Mouse (Mus musculus): ENCODE measurements around the gene Wnt9b. TPM values are rescaled to one million over a fixed set of nuclear protein-coding genes. Genes with fewer than 3 reads are reported as not detected.
A peak's percentile ranks its signal among the peaks of the same experiment; 100 is the strongest.
"Not testable (repeated sequence)": the region's sequence is repeated elsewhere in the genome, so short reads cannot be mapped to it uniquely, and the experiment has no call there.

Gene Wnt9b
- total and polyA plus RNA-seq, 3 experiments = not detected

GRCm38 (mm10) chr11:103763410-103764163, 14.0 kb upstream of the Wnt9b start:
- no peaks in the 10 kb centered on the region for H3K4me1 ChIP-seq (ENCODE audit: control insufficient read depth in 1 of 2, insufficient read depth in 2 of 2, low read length in 2 of 2)
- no peaks in the 10 kb centered on the region for H3K9me3 ChIP-seq (replicated peaks; ENCODE audit: insufficient read depth, low read length)
- peak; percentile 70 for DNase-seq (ENCODE audit: low read depth, low spot score)
- no peaks in the 10 kb centered on the region for H3K79me2 ChIP-seq (ENCODE audit: control insufficient read depth, insufficient read depth, low read length, poor library complexity)
- no peak overlapping the region for H3K9ac ChIP-seq (ENCODE audit: control insufficient read depth, low read depth, low read length, poor library complexity, severe bottlenecking)
- no peak overlapping the region for H3K27ac ChIP-seq (ENCODE audit: control insufficient read depth, low read depth, low read length)
- TF ChIP-seq CHD2 (IDR thresholded peaks at IDR 0.05; ENCODE audit: low read length) (no peak), SIN3A (IDR thresholded peaks at IDR 0.05; ENCODE audit: low read length) (0 out of 2 replicates have a peak, but pooled peaks have one; percentile 36), RAD21 (IDR thresholded peaks at IDR 0.05; ENCODE audit: low read depth, low read length) (peak; percentile 98), MAZ (IDR thresholded peaks at IDR 0.05; ENCODE audit: low read depth, low read length) (0 out of 2 replicates have a peak, but pooled peaks have one; percentile 51), GATA1 (IDR thresholded peaks at IDR 0.05; ENCODE audit: low read depth, low read length) (no peak), CTCF (IDR thresholded peaks at IDR 0.05 in 2 of 3, conservative IDR thresholded peaks at IDR 0.05 in 1 of 3; ENCODE audit: control insufficient read depth in 1 of 3, insufficient read depth in 1 of 3, low read depth in 2 of 3, low read length in 3 of 3, poor library complexity in 1 of 3, severe bottlenecking in 1 of 3) (peak; percentile 67 to 97 (median 67)), ZC3H11A (IDR thresholded peaks at IDR 0.05; ENCODE audit: low read depth, low read length) (peak; percentile 94), SMC3 (IDR thresholded peaks at IDR 0.05; ENCODE audit: low read depth, low read length) (peak; percentile 98), ZNF384 (IDR thresholded peaks at IDR 0.05; ENCODE audit: low read depth, low read length) (no peak), ETS1 (IDR thresholded peaks at IDR 0.05; ENCODE audit: low read depth, low read length) (no peak), TAL1 (IDR thresholded peaks at IDR 0.05; ENCODE audit: low read length) (no peak), JUND (IDR thresholded peaks at IDR 0.05; ENCODE audit: low read depth, low read length) (0 out of 2 replicates have a peak, but pooled peaks have one; percentile 55)
- H3K4me3 ChIP-seq (ENCODE audit: control insufficient read depth in 1 of 2, insufficient read depth in 1 of 2, low read depth in 2 of 2, low read length in 2 of 2) = no peak overlapping the region
- H3K36me3 ChIP-seq (ENCODE audit: control insufficient read depth in 1 of 2, insufficient read depth in 2 of 2, low read length in 2 of 2) = no peaks in the 10 kb centered on the region
- no peaks in the 10 kb centered on the region for H3K27me3 ChIP-seq (ENCODE audit: control insufficient read depth in 1 of 2, insufficient read depth in 2 of 2, low read length in 2 of 2)

GRCm38 (mm10) chr11:103760891-103761290, 11.3 kb upstream of the Wnt9b start:
- TF ChIP-seq CTCF (IDR thresholded peaks at IDR 0.05 in 2 of 3, conservative IDR thresholded peaks at IDR 0.05 in 1 of 3; ENCODE audit: control insufficient read depth in 1 of 3, insufficient read depth in 1 of 3, low read depth in 2 of 3, low read length in 3 of 3, poor library complexity in 1 of 3, severe bottlenecking in 1 of 3) (peak; percentile 19 to 49 (median 35); a peak in 4 of 6 replicates), SMC3 (IDR thresholded peaks at IDR 0.05; ENCODE audit: low read depth, low read length) (peak; percentile 28; the same call in 1 of the 2 replicates), RAD21 (IDR thresholded peaks at IDR 0.05; ENCODE audit: low read depth, low read length) (peak; percentile 16), ZNF384 (IDR thresholded peaks at IDR 0.05; ENCODE audit: low read depth, low read length) (0 out of 2 replicates have a peak, but pooled peaks have one; percentile 37)
- DNase-seq (ENCODE audit: low read depth, low spot score) = peak; percentile 37
- not testable (repeated sequence) for H3K79me2 ChIP-seq (ENCODE audit: control insufficient read depth, insufficient read depth, low read length, poor library complexity); H3K27ac ChIP-seq (ENCODE audit: control insufficient read depth, low read depth, low read length); H3K9ac ChIP-seq (ENCODE audit: control insufficient read depth, low read depth, low read length, poor library complexity, severe bottlenecking); H3K4me3 ChIP-seq (ENCODE audit: control insufficient read depth in 1 of 2, insufficient read depth in 1 of 2, low read depth in 2 of 2, low read length in 2 of 2); H3K27me3 ChIP-seq (ENCODE audit: control insufficient read depth in 1 of 2, insufficient read depth in 2 of 2, low read length in 2 of 2); H3K4me1 ChIP-seq (ENCODE audit: control insufficient read depth in 1 of 2, insufficient read depth in 2 of 2, low read length in 2 of 2); H3K9me3 ChIP-seq (replicated peaks; ENCODE audit: insufficient read depth, low read length); H3K36me3 ChIP-seq (ENCODE audit: control insufficient read depth in 1 of 2, insufficient read depth in 2 of 2, low read length in 2 of 2)

- peak; percentile 17; the same call in 1 of the 2 replicates for TF ChIP-seq SMC3 (IDR thresholded peaks at IDR 0.05; ENCODE audit: low read depth, low read length)
- TF ChIP-seq MYB (IDR thresholded peaks at IDR 0.05; ENCODE audit: low read depth, low read length) = no peak
- TF ChIP-seq CTCF (IDR thresholded peaks at IDR 0.05 in 2 of 3, conservative IDR thresholded peaks at IDR 0.05 in 1 of 3; ENCODE audit: control insufficient read depth in 1 of 3, insufficient read depth in 1 of 3, low read depth in 2 of 3, low read length in 3 of 3, poor library complexity in 1 of 3, severe bottlenecking in 1 of 3) = peak in 1 of 3 experiments; percentile 10; a peak in 1 of 6 replicates
- no peak for TF ChIP-seq POLR2AphosphoS5 (IDR thresholded peaks at IDR 0.05; ENCODE audit: borderline replicate concordance, low read depth, low read length)
- peak; percentile 19 for TF ChIP-seq RAD21 (IDR thresholded peaks at IDR 0.05; ENCODE audit: low read depth, low read length)
- no peak for TF ChIP-seq JUND (IDR thresholded peaks at IDR 0.05; ENCODE audit: low read depth, low read length)
- no peak for TF ChIP-seq BHLHE40 (IDR thresholded peaks at IDR 0.05; ENCODE audit: borderline replicate concordance, low read depth, low read length)
- no peak for TF ChIP-seq MXI1 (IDR thresholded peaks at IDR 0.05; ENCODE audit: low read depth, low read length)
- no peak overlapping the region for H3K9ac ChIP-seq (ENCODE audit: control insufficient read depth, low read depth, low read length, poor library complexity, severe bottlenecking)
- no peak overlapping the region for H3K4me3 ChIP-seq (ENCODE audit: control insufficient read depth in 1 of 2, insufficient read depth in 1 of 2, low read depth in 2 of 2, low read length in 2 of 2)
- H3K27ac ChIP-seq (ENCODE audit: control insufficient read depth, low read depth, low read length) = no peak overlapping the region
- H3K4me1 ChIP-seq (ENCODE audit: control insufficient read depth in 1 of 2, insufficient read depth in 2 of 2, low read length in 2 of 2) = no peaks in the 10 kb centered on the region
- H3K9me3 ChIP-seq (replicated peaks; ENCODE audit: insufficient read depth, low read length) = no peaks in the 10 kb centered on the region
- H3K36me3 ChIP-seq (ENCODE audit: control insufficient read depth in 1 of 2, insufficient read depth in 2 of 2, low read length in 2 of 2) = no peaks in the 10 kb centered on the region
- H3K79me2 ChIP-seq (ENCODE audit: control insufficient read depth, insufficient read depth, low read length, poor library complexity) = no peaks in the 10 kb centered on the region
- DNase-seq (ENCODE audit: low read depth, low spot score) = peak; percentile 41
- H3K27me3 ChIP-seq (ENCODE audit: control insufficient read depth in 1 of 2, insufficient read depth in 2 of 2, low read length in 2 of 2) = 0 out of 4 replicates have a peak, but pooled peaks cover 0 to 2% of the 10 kb centered on the region in 2 experiments
These were observed 10.5 kb upstream of the Wnt9b start for GRCm38 (mm10) chr11:103760101-103760500.

Measured in MEL (cell line).